Comparison of ENCODE assay signal across 18 mouse cellular contexts in genomic region chr5:121359229-121359628, GRCm38 (mm10). TPM values are rescaled to one million over a fixed set of nuclear protein-coding genes. Genes with fewer than 3 reads are reported as not detected.
DNase-seq lines count a peak whose midpoint lies in the region; ATAC-seq and TF ChIP-seq lines count a peak whose summit lies in the region.
"Had no signal": no experiment of that assay in that cellular context is flagged by ENCODE, and none has a peak within 500 bp of the region (broad histone marks: within the 10 kb centered on the region; RNA-seq: fewer than 3 reads in every experiment).

No protein-coding gene starts in this region.

- no peaks in the 10 kb centered on the region for H3K4me1 ChIP-seq in kidney, adult 2 months (ENCODE audit: control insufficient read depth, insufficient read depth, low read length)
- H3K4me1 ChIP-seq in intestine, embryonic 14.5 days (replicated peaks; ENCODE audit: control insufficient read depth, insufficient read depth, low read length): no peaks in the 10 kb centered on the region
- H3K4me1 ChIP-seq in intestine, embryonic 16.5 days (ENCODE audit: control insufficient read depth, insufficient read depth, low read length): 0 out of 2 replicates have a peak, but pooled peaks cover 9% of the 10 kb centered on the region
- H3K4me1 ChIP-seq: forebrain, embryonic 13.5 days had no signal

- peaks cover 1% of the 10 kb centered on the region for H3K36me3 ChIP-seq in kidney, adult 2 months (ENCODE audit: control insufficient read depth, insufficient read depth, low read length)
- peaks cover 99% of the 10 kb centered on the region for H3K36me3 ChIP-seq in intestine, embryonic 14.5 days (ENCODE audit: control insufficient read depth, insufficient read depth, low read length)
- peaks cover 34% of the 10 kb centered on the region for H3K36me3 ChIP-seq in intestine, embryonic 16.5 days (ENCODE audit: control insufficient read depth, insufficient read depth, low read length)

- 58% methylated on average over 9 of the region's 9 CpGs for WGBS in kidney, adult 2 months
- WGBS in intestine, embryonic 14.5 days: 58% methylated on average over 9 of the region's 9 CpGs
- WGBS in intestine, embryonic 16.5 days: 55% methylated on average over 9 of the region's 9 CpGs

- H3K4me2 ChIP-seq in intestine, embryonic 14.5 days (ENCODE audit: low read length): no peak overlapping the region
- H3K4me2 ChIP-seq in intestine, embryonic 16.5 days (ENCODE audit: low read depth, low read length): no peak overlapping the region
- H3K4me2 ChIP-seq: forebrain, embryonic 13.5 days; heart, embryonic 12.5 days had no signal

- no peak overlapping the region for H3K9ac ChIP-seq in intestine, embryonic 14.5 days (ENCODE audit: low read length)
- no peak overlapping the region for H3K9ac ChIP-seq in intestine, embryonic 16.5 days (ENCODE audit: low read depth, low read length)
- H3K9ac ChIP-seq: forebrain, embryonic 13.5 days; forebrain, postnatal 0 days; heart, embryonic 12.5 days had no signal

- DNase-seq in kidney, adult 2 months: peak; percentile 17
- no peak for DNase-seq in kidney, adult 8-10 months
- DNase-seq in intestine, embryonic 14.5 days (ENCODE audit: low spot score): no peak
- DNase-seq in yolk sac, embryonic 10.5 days (ENCODE audit: low spot score): peak; percentile 76
- no peak for DNase-seq in c-Kit-positive CD71-positive TER-119-positive erythroid progenitor cells, embryonic 14.5 days (ENCODE audit: low spot score)
- DNase-seq: adrenal gland, adult 2 months; adrenal gland, postnatal 25 days; cerebellum, adult 2 months; cerebellum, postnatal 10 days; forebrain, postnatal 0 days; gastrocnemius, postnatal 14 days; heart, adult 2 months; heart, postnatal 36 days had no signal

- no peaks in the 10 kb centered on the region for H3K9me3 ChIP-seq in intestine, embryonic 14.5 days (ENCODE audit: control insufficient read depth, low read length)
- H3K9me3 ChIP-seq in intestine, embryonic 16.5 days (ENCODE audit: control insufficient read depth, low read length): no peaks in the 10 kb centered on the region
- H3K9me3 ChIP-seq: embryonic facial prominence, embryonic 10.5 days; forebrain, embryonic 13.5 days; heart, embryonic 12.5 days had no signal

- no peak for TF ChIP-seq CTCF in kidney, adult 2 months (conservative IDR thresholded peaks at IDR 0.05; ENCODE audit: insufficient read depth, insufficient read length, low read depth, low read length)

- peak; percentile 65; the same call in 1 of the 2 replicates for ATAC-seq in intestine, embryonic 14.5 days (replicated peaks; ENCODE audit: low FRiP score, low TSS enrichment, low read depth)
- ATAC-seq in intestine, embryonic 16.5 days: peak; percentile 89
- ATAC-seq: forebrain, embryonic 13.5 days; forebrain, postnatal 0 days had no signal

- H3K4me3 ChIP-seq in kidney, adult 2 months (ENCODE audit: insufficient read depth, low read depth, low read length): no peak overlapping the region
- no peak overlapping the region for H3K4me3 ChIP-seq in intestine, embryonic 14.5 days (ENCODE audit: low read depth, low read length)
- H3K4me3 ChIP-seq in intestine, embryonic 16.5 days (ENCODE audit: low read length): no peak overlapping the region
- H3K4me3 ChIP-seq: embryonic facial prominence, embryonic 10.5 days; forebrain, embryonic 13.5 days; heart, adult 2 months; heart, embryonic 12.5 days had no signal

- H3K27me3 ChIP-seq in kidney, adult 2 months (replicated peaks; ENCODE audit: control insufficient read depth, insufficient read depth, low read length): no peaks in the 10 kb centered on the region
- no peaks in the 10 kb centered on the region for H3K27me3 ChIP-seq in intestine, embryonic 14.5 days (replicated peaks; ENCODE audit: control insufficient read depth, insufficient read depth, low read length)
- no peaks in the 10 kb centered on the region for H3K27me3 ChIP-seq in intestine, embryonic 16.5 days (replicated peaks; ENCODE audit: control insufficient read depth, insufficient read depth, low read length)
- H3K27me3 ChIP-seq: CH12.LX; forebrain, embryonic 13.5 days; heart, embryonic 12.5 days had no signal

- H3K27ac ChIP-seq in kidney, adult 2 months (ENCODE audit: insufficient read depth, low read depth, low read length): no peak overlapping the region
- no peak overlapping the region for H3K27ac ChIP-seq in intestine, embryonic 14.5 days (ENCODE audit: low read depth)
- peak overlapping the region; percentile 40 for H3K27ac ChIP-seq in intestine, embryonic 16.5 days (ENCODE audit: low read length)
- H3K27ac ChIP-seq: embryonic facial prominence, embryonic 10.5 days; forebrain, embryonic 13.5 days; heart, adult 2 months had no signal

- no peak for TF ChIP-seq POLR2A in kidney, adult 2 months (IDR thresholded peaks at IDR 0.05; ENCODE audit: low read depth, low read length)

RNA-seq across cellular contexts. Expression of gene Trafd1, which starts 26.2 kb away (rescaled TPM):
- 41.0 and 48.6 TPM in 2 replicates for polyA plus RNA-seq in kidney, adult 2 months (2012; rRNA removed)
- 72.4 and 74.9 TPM in 2 replicates for polyA plus RNA-seq in intestine, embryonic 14.5 days (2014; fragmentation: Nextera tagmentation; extraction: Ambion mirVana)
- polyA plus RNA-seq in intestine, embryonic 16.5 days (2015; fragmentation: Nextera tagmentation; extraction: Ambion mirVana): 56.9 and 57.2 TPM in 2 replicates

RNA-seq across cellular contexts. Expression of gene Naa25, which starts 38.5 kb away (rescaled TPM):
- polyA plus RNA-seq in kidney, adult 2 months (2012; rRNA removed): 7.0 and 8.1 TPM in 2 replicates
- 47.4 and 53.2 TPM in 2 replicates for polyA plus RNA-seq in intestine, embryonic 14.5 days (2014; fragmentation: Nextera tagmentation; extraction: Ambion mirVana)
- 45.9 and 48.3 TPM in 2 replicates for polyA plus RNA-seq in intestine, embryonic 16.5 days (2015; fragmentation: Nextera tagmentation; extraction: Ambion mirVana)

Comparison
In these comparisons a context has a peak if more than half of its experiments do, and no peak if none do; other contexts are left out.
1. DNase-seq: peak in kidney, adult 2 months (single experiment) and yolk sac, embryonic 10.5 days (single experiment); none in kidney, adult 8-10 months (0 of 2), intestine, embryonic 14.5 days (single experiment) and c-Kit-positive CD71-positive TER-119-positive erythroid progenitor cells, embryonic 14.5 days (single experiment).